Mouse (Mus musculus) c-Kit-positive CD71-positive TER-119-positive erythroid progenitor cells, embryonic 14.5 days (primary cell): ENCODE measurements around the gene Hcfc1.

ENCODE experiments used
- DNase-seq: peaks from one replicate; pipeline ENCODE4 v3.0.0-alpha.2; 2013; ENCODE audit warnings: low spot score

Hcfc1 gene

DNA sequence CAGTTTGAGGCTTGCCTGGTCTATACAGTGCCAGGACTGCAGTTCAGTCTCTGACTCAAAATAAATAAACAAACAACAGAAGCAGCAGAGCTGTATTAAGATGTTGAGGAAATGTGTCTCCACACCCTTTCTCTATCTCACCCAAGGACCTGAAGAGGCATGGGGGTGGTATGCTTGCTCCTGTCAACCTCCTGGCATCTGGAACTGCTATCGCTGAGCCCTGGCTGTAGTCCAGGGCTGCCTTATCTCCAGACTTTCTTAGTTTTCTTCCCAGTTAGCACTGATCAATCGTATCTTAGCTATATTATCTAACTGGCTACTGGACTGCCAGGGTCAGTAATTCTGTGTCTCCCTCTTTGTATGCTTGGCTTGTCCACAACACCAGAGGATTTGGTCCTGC, 24.3 kb downstream of the Hcfc1 start:
- no peak for DNase-seq

DNA sequence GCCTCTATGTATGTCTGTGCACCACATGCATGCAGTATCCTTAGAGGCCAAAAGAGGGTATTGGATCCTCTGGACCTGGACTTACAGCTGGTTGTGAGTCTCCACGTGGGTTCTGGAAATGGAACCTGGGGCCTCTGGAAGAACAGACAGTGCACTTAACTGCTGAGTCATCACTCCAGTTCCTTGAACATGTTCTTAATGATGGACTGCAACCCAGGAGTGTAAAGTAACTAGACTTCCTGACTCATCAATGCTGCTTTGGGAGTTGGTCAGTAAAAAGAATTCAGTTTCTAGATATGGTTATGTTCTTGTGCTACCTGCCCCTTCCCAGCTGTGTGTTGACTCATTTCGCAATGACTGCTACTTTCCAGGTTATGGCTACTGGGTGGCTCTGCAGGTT, 34.3 kb downstream of the Hcfc1 start:
- no peak for DNase-seq

DNA sequence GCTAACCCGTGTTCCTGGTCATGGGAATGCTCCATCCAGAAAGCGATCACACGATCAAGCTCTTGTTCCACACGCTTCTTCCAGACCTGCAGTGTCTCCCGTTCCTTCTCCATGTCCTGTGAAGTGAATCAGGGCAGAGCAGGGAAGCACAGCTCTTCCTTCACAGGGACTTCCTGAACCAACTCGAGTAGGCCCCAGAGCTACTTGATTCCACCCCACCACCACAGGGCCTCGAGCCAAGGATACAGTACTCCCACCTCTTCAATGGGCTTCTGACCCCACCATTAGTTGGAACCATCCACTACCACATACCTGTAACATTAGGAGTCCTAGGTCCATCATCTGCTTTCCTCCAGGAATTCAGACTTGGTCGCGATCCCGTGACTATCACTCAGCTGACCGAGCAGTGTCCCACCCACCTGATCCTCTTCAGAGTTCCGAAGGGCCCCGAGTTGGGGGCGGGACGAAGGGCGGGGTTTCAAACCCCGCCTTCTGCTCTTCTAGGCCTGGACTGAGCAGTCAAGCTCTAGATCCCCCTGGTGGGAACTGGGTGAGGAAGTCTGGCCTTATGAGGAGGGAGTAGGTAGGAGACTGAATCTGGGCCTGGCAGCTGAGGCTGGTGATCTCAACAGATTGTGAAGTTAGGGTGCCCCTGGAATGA, 35.6 kb downstream of the Hcfc1 start, which contains the start of gene Renbp:
Gene Renbp (minus strand): TSS at position 449 of the 661 bp plus-strand sequence.
- DNase-seq: peak; percentile 62

DNA sequence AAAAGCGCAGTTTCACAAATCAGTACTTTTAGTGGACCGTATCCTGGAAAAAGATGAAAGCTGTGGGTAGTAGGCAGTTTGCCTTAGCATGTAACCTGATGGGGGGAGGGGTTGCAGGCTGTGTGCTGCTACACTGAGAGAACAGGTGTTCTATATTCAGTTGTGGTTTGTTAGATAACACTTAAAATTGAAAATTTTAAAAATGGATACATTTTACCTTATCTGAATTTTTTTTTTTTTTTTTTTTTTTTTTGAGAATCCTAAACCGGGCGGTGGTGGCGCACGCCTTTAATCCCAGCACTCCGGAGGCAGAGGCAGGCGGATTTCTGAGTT, 43.6 kb downstream of the Hcfc1 start:
- DNase-seq: no peak

DNA sequence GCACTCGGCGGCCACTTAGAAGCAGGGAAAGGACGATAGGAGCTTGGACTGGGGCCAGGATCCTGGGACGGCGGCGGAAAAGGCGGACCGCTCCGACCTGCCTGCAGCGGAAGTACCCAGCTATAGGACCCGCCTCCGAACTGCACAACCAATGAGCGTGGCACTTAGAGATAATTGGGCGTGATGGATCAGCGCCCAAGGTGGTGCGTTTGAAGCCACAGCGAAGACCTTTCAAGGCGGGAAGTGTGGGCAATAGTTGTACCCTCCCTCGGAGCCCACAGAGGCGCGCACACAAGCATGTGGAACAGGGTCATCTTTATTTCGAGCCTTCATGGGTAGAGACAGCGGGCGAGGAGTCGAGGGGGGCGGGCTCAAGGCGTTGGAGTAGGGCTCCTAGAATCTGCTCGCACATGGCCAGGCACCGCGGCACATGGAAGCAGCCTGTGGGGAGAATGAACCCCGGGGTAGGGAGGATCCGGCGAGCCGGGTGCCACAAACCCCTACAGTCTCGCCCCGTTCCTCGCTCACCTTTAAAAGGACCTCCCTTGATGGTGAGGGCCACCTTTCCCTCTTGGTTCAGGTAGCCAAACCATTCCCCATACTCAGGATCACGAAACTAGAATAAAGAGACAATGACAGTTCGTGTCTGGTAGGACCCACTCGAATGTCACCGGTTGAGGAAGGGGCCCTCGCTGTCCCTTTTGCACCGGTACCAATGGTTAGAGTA, 44.2 kb downstream of the Hcfc1 start, which contains the start of the genes Arhgap4 and Naa10:
Gene Arhgap4 (minus strand): TSS at position 48 of the 727 bp plus-strand sequence.
Gene Naa10 (minus strand): TSS at position 122 of the 727 bp plus-strand sequence.
- DNase-seq: peak; percentile 77

DNA sequence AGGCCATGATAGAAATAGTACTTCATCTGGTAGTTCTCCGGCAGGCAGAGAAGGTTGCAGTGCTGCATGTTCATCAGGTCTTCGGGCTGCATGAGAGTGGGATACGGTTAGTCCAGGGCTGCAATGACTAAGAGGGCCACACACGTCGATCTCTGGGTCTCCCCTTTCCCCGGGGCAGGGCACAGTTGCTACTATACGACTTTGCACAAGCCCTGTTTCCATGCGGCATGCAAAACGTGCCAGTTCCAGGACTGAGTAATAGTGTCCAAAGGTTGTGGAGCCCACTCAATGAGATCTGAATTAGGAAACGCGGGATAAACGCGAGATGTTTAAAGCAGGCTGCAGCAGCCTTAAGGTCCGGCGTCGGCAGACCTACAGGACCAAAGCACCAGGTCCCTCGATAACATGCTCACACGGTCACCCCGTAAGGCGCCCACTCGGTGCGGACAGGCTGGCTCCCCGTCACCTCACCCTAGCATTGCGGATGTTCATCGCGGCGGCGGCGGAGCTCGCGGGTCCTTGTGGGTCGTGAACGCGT, 44.8 kb downstream of the Hcfc1 start:
- DNase-seq: no peak

DNA sequence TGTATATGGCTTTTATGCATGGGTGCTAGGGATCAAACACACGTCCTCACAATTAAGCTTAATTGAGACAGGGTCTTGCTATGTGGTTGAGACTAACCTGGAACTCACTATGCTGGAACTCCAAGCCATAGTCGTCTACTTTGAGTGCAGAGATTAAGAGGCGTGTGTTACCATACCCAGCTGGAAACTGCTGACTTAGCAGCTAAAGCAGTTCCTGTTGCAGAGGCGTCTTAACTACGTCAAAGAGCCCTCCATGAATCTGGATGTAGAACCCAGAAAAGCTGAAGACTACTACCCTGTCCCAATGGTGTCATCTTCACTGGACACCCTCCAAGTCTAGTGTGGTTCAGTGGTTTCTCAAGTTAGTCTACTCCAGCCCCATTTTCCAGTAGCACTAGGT, 47.5 kb downstream of the Hcfc1 start:
- no peak for DNase-seq

GRCm38 (mm10) chrX:73916945-73917344, 49.2 kb downstream of the Hcfc1 start:
- no peak for DNase-seq

DNA sequence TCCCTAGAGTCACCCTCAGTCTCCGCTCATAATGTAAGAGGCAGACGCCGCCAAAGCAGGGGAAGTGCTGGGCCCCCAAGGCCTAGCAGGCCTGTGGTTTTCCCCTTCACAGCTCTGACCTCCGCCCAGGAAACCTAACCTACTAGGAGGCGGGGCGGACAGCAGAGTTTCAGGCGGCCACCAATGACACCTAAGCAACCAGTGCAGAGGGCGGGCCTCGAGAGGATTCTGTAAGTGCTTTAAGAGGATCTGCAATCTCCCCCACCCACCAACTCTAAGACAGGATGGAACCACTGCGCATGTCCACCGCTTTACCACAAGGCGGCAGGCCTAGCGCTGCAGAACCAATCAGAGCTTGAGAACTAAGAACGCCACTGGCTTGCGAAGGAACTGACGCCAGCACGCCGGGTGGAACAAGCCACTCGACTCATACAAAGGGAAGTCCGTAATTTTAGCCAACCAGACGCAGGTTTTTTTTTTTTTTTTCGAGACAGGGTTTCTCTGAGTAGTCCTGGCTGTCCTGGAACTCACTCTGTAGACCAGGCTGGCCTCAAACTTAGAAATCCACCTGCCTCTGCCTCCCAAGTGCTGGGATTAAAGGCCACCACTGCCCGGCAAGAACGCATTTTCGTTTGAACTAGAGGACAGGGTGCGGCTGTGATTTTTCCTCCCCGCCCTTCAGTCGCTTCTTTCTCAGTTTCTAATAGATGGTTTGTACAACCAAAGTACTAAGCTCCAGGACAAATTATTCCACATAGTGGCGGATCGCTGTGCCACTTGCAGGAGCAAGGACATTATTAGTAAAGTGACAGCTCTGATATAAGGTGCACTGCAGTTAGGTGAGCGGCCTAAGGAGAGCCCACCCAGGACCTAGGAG, 51.1 kb downstream of the Hcfc1 start:
- peak; percentile 89 for DNase-seq

- no peak for DNase-seq
These were observed 54.6 kb downstream of the Hcfc1 start for GRCm38 (mm10) chrX:73911588-73911987.

DNA sequence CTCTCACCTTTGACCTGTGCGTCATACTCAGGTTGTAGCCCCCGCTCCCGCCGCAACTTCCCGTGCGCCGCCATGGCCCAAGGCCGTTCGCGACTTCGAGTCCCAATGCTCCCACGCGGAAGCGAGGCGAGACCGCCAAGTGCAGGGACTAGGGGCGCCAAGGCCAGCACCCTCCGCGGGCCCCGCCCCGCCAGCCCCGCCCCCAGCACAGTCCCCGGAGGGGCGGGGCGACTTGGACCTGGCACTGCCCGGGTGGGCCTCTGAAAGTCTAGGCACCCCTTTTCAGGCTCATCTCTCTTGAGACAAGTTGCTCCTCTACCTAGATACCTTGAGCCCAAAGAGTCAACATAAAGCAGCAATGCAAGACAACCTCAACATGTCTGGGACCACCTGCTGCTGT, 55.0 kb downstream of the Hcfc1 start:
- DNase-seq: no peak

DNA sequence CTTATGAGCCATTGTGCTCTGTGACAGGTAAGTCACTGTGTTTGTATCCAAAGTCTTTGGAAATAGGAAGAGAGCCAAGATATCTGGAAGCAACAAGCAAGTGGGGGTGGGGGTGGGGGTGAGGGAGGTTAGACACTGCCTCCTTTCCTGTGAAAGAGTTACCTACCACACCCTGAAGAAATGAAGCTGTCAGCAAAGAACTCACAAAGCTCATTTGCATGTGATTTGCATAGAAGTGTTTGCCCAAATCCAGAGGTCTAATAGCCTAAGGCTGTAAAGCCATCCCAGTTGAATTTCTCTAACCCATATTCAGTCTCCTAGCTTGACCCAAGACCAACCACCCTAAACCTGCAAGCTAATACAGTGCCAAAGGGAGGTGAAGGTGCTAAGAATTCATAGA, 55.7 kb downstream of the Hcfc1 start:
- no peak for DNase-seq

DNA sequence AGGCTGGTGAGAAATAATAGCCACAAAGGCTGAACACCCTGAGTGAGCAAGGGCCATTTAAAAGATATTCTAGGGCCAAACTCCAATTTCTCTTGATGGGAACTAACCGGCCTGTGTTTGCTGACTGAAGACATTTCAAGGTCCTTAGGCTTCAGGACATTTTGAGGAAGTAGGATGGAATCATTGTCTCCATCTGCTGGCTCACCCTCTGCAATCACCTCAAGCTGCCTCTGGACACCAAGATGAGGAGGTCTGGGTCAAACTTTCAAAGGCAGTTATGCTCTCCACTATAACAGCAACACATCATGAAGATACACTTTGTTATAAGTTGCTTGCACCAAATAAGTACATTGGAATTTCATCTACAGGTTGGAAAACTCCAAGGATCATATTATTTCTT, 56.1 kb downstream of the Hcfc1 start:
- no peak for DNase-seq

DNA sequence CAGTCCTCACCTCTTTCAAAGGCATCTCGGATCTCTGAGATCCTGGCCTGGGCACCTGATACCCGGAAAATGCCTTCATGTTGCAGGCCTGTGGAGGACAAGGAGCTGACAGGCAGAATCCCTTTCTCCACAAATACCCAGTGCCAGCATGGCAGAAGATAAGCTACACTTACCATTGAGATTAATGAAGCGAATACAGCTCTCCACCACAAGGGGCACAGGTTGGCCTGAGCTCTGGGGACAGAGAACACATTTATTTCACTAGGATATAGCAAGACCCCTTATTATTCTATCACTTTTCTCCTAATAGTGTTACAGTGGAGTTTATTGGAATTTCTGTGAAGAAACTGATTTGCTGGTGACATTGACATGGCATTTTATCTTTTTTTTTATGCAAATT, 68.2 kb downstream of the Hcfc1 start:
- DNase-seq: no peak

GRCm38 (mm10) chrX:73895719-73896118, 70.4 kb downstream of the Hcfc1 start, which contains the start of gene L1cam:
Gene L1cam (minus strand): TSS chrX:73896105.
- no peak for DNase-seq

- DNase-seq: no peak
These were observed 73.3 kb downstream of the Hcfc1 start for GRCm38 (mm10) chrX:73892833-73893232.
